Mouse (Mus musculus) macrophage (primary cell): ENCODE measurements around the gene Saa3. TPM values are rescaled to one million over a fixed set of nuclear protein-coding genes. Genes with fewer than 3 reads are reported as not detected.
A peak's percentile ranks its signal among the peaks of the same experiment; 100 is the strongest.
"Not testable (repeated sequence)": the region's sequence is repeated elsewhere in the genome, so short reads cannot be mapped to it uniquely, and the experiment has no call there.

Source experiments
- H3K27ac ChIP-seq: fragments of 350-480 bp; formaldehyde crosslinking; 2 replicates; pipeline ENCODE4 v1.9.0; 2021
- H3K36me3 ChIP-seq: fragments of 350-480 bp; formaldehyde crosslinking; 2 replicates; pipeline ENCODE4 v1.9.0; 2021; ENCODE audit errors: inconsistent target
- H3K4me3 ChIP-seq: fragments of 350-480 bp; formaldehyde crosslinking; 2 replicates; pipeline ENCODE4 v1.9.0; 2021; ENCODE audit errors: inconsistent target
- H3K79me2 ChIP-seq: fragments of 350-480 bp; formaldehyde crosslinking; 2 replicates; pipeline ENCODE4 v1.9.0; 2021; ENCODE audit errors: inconsistent target
- WGBS: methylation state at CpG from one replicate; pipeline ENCODE4 v1.1.7; 2026; ENCODE audit warnings: inconsistent platforms; ENCODE audit not compliant: missing documents; 5-methylcytosine and 5-hydroxymethylcytosine counted together
- polyA plus RNA-seq: library from polyadenylated mRNA; stranded (reverse); fragments of 250-400 nt; gene quantifications from 3 replicates; pipeline ENCODE4 v1.2.4, GENCODE M21; 2018; ENCODE audit warnings: inconsistent platforms
- total RNA-seq, 78 experiments: library from RNA; depleted of rRNA; stranded (reverse); fragments of 250-400 nt; gene quantifications; 1 replicate in 9 of 78; 2 replicates in 24 of 78; 3 replicates in 43 of 78; 4 replicates in 2 of 78; pipeline ENCODE4 v1.2.4; 2018; ENCODE audit warnings: inconsistent platforms in 56 of 78

The Saa3 gene
- total RNA-seq (2018; cell fraction: chromatin; rRNA removed) = 1,000 to 10,000 TPM in 5 of 26 experiments, 100 to 1,000 TPM in 8, 10 to 100 TPM in 5, 1 to 10 TPM in 8; 2.3 to 1,961 (median 149) TPM
- total RNA-seq (2018; cell fraction: cytosol; rRNA removed) = over 10,000 TPM in 8 of 26 experiments, 1,000 to 10,000 TPM in 5, 100 to 1,000 TPM in 3, 10 to 100 TPM in 9, 1 to 10 TPM in 1; 9.7 to 24,621 (median 2,666) TPM
- over 10,000 TPM in 1 of 26 experiments, 1,000 to 10,000 TPM in 12, 100 to 1,000 TPM in 5, 10 to 100 TPM in 8; 12.9 to 11,057 (median 1,485) TPM for total RNA-seq (2018; cell fraction: nucleus; rRNA removed)
- 50.5 to 83.6 TPM (median 73.1 TPM) in 3 replicates for polyA plus RNA-seq

DNA sequence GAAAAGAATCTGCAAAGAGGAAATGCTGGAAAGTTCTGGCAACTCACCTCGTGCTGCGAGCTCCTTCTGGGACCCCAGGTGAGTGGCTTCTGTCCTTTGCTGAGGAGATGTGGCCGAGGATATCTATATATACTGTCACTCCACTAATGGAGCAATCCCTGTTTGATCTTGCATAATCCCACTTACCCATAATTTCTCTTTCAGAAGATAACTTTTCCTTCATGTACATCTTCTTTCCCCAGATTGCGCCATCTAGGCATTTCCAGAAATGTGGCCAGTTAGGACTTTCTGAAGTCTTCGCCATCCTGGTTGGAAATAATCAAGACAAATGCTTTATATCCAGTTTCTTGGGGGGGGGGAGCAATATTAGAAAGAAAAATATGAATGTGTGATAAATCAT, at the start of gene Saa3:
Saa3 (minus strand) TSS at position 101 of the 400 bp plus-strand sequence.
- Histone ChIP-seq H3K4me3 (no peak within 1 kb of the TSS), H3K36me3 (no peaks in the 10 kb centered on the region), H3K27ac (no peak within 1 kb of the TSS), H3K79me2 (no peaks in the 10 kb centered on the region)
- WGBS = 72% methylated on average over 4 of the region's 5 CpGs

GRCm38 (mm10) chr7:46764672-46765071, 49.2 kb upstream of the Saa3 start:
- WGBS = 95% methylated on average over 8 of the region's 8 CpGs
- no peak overlapping the region for H3K4me3 ChIP-seq
- H3K79me2 ChIP-seq = no peaks in the 10 kb centered on the region
- H3K36me3 ChIP-seq = peaks cover 88% of the 10 kb centered on the region
- H3K27ac ChIP-seq = no peak overlapping the region

DNA sequence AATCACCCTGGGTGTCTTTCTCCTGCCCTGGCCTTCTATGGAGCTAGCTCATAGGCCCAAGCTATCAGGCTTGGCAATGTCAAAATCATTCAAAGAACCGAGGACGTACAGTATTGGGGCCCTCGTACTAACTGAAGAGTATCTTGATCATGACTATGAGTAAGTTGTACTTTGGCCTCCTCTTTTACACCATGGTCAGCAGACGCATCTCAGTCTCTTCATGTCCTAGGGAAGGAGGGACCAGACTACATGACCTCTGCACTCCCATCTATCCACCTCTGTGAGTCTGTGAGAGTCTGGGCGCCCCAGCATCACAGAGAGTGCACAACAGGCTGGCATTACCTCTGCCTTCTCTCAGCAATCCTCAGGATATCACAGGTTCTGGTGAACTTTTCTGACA, 47.1 kb upstream of the Saa3 start:
- H3K79me2 ChIP-seq = no peaks in the 10 kb centered on the region
- H3K36me3 ChIP-seq = peaks cover 72% of the 10 kb centered on the region
- no peak overlapping the region for H3K27ac ChIP-seq
- WGBS = 91% methylated on average over 5 of the region's 5 CpGs
- no peak overlapping the region for H3K4me3 ChIP-seq

DNA sequence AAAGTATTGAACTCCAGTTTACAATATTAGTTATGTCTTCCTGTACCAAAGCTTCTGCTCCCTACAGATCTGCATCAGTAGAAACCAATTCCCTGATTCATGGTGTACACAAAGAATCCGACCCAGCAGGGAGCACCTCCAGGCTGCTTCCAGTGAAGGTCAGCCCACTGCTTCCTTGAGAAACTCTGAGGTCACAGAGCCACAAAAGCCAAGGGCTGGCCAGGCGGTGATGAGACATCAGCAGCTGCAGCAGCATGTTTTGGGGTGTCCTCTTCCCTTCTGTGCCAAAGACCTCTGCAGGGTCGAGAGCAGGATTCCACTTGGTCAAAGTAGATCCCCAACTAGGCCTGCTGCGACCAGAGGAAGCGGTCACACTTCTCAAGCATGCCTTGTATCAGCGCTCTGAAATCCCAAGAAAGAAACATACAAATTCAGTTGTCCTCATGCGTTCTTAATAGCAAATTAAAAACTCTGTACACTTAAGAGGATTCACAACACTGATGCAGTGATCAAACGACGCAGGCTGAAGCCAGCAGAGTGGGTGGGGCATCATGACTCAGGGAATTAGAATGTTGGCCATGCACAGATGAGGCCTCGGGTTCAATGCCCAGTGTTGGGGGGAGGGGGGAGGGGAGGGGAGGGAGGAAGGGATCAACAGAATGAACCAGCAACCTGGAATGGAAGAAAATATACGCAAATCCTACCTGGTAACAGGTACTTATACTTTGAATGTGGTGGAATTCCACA, 45.7 kb upstream of the Saa3 start:
- no peaks in the 10 kb centered on the region for H3K79me2 ChIP-seq
- 92% methylated on average over 11 of the region's 11 CpGs for WGBS
- H3K36me3 ChIP-seq = peaks cover 59% of the 10 kb centered on the region
- no peak overlapping the region for H3K27ac ChIP-seq
- no peak overlapping the region for H3K4me3 ChIP-seq

GRCm38 (mm10) chr7:46751490-46751889, 36.0 kb upstream of the Saa3 start, which contains the start of gene Saa2:
TSS of gene Saa2 (plus strand) at chr7:46751790.
- H3K79me2 ChIP-seq = no peaks in the 10 kb centered on the region
- no peak within 1 kb of the TSS for H3K4me3 ChIP-seq
- H3K27ac ChIP-seq = no peak within 1 kb of the TSS
- no peaks in the 10 kb centered on the region for H3K36me3 ChIP-seq
- WGBS = 77% methylated on average over 2 of the region's 3 CpGs

- H3K4me3 ChIP-seq = no peak overlapping the region
- WGBS = 89% methylated on average over 3 of the region's 3 CpGs
- no peaks in the 10 kb centered on the region for H3K36me3 ChIP-seq
- no peak overlapping the region for H3K27ac ChIP-seq
- H3K79me2 ChIP-seq = no peaks in the 10 kb centered on the region
Observed at GRCm38 (mm10) chr7:46748459-46748858, 33.0 kb upstream of the Saa3 start.

- H3K79me2 ChIP-seq = no peaks in the 10 kb centered on the region
- H3K4me3 ChIP-seq = no peak overlapping the region
- WGBS = 93% methylated on average over 7 of the region's 7 CpGs
- H3K27ac ChIP-seq = no peak overlapping the region
- H3K36me3 ChIP-seq = no peaks in the 10 kb centered on the region
Observed at GRCm38 (mm10) chr7:46746381-46746780, 30.9 kb upstream of the Saa3 start.

GRCm38 (mm10) chr7:46745816-46746215, 30.3 kb upstream of the Saa3 start:
- Histone ChIP-seq H3K36me3 (no peaks in the 10 kb centered on the region), H3K27ac (no peak overlapping the region), H3K4me3 (no peak overlapping the region), H3K79me2 (no peaks in the 10 kb centered on the region)
- WGBS = 11% methylated on average over 3 of the region's 3 CpGs

GRCm38 (mm10) chr7:46742880-46743279, 27.4 kb upstream of the Saa3 start, which contains the start of gene Saa1:
TSS of gene Saa1 (minus strand) at chr7:46742980.
- WGBS = 92% methylated on average over 2 of the region's 3 CpGs

GRCm38 (mm10) chr7:46740041-46740440, 24.5 kb upstream of the Saa3 start:
- H3K4me3 ChIP-seq, H3K27ac ChIP-seq, H3K79me2 ChIP-seq, H3K36me3 ChIP-seq: not testable (repeated sequence)
- WGBS = 87% methylated on average over 4 of the region's 5 CpGs

More at GRCm38 (mm10) chr7:46742880-46743279, 27.4 kb upstream of the Saa3 start, which contains the start of gene Saa1:
- not testable (repeated sequence) for H3K36me3 ChIP-seq, H3K4me3 ChIP-seq, H3K79me2 ChIP-seq, H3K27ac ChIP-seq

DNA sequence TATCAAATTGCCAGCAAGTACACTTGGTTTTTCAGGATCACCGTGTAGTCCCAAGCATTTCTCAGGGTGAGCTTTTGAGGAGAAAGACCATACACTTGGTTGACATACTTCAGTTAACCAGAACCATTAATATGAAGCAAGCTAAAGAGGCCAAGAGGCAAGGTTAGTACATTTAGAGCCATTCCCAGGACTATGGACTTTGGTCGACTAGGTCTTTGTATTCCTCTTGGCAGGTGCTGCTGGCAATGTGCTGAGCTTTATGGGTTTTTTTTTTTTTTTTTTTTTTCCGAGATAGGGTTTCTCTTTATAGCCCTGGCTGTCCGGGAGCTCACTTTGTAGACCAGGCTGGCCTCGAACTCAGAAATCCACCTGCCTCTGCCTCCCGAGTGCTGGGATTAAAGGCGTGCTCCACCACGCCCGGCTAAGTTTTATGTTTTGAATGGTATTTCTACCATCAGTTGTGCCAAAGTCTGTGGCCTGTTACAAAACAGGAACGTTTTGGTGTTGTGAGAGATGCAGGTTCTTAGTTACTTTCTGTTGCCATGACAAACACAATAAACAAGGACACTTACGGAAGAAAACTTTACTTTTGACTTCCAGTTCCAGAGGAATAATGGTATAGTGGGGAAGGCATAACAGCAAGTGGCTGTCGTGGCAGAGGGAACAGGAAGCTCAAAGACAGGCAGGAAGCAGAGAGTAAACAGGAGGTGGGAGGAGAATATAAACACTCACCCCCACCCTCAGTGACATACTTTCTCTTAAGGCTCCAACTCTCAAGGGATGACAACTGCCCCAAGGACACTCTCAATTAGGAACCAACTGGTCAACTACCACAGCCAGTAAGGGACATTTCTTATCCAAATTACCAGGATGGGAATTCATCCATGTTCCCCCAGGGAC, 23.3 kb upstream of the Saa3 start:
- no peak overlapping the region for H3K4me3 ChIP-seq
- WGBS = 77% methylated on average over 9 of the region's 12 CpGs
- no peaks in the 10 kb centered on the region for H3K36me3 ChIP-seq
- no peaks in the 10 kb centered on the region for H3K79me2 ChIP-seq
- H3K27ac ChIP-seq = no peak overlapping the region

DNA sequence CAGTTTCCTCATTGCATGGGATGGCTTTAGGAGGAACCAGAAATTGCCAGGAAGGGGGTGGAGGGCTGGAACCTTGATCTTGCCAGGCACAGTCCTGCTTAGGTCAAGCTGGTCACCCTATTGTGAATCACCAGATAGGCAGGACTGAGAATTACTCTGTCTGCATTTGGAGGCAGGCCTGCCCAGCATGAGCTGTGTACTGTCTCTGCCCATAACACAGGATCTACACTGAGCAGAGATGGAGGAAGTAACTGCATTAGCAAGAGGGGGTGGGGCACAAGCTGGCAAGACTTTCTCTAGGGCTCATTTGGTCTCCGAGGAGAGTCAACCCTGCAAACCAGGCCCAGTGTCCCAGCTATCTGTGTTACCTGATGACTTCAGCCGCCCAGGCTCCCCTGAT, 19.5 kb upstream of the Saa3 start:
- Histone ChIP-seq H3K79me2 (no peaks in the 10 kb centered on the region), H3K27ac (peak overlapping the region; percentile 49), H3K36me3 (no peaks in the 10 kb centered on the region), H3K4me3 (no peak overlapping the region)
- 46% methylated on average over 2 of the region's 2 CpGs for WGBS

- Histone ChIP-seq H3K27ac (no peak within 1 kb of the TSS), H3K4me3 (no peak within 1 kb of the TSS), H3K79me2 (no peaks in the 10 kb centered on the region), H3K36me3 (no peaks in the 10 kb centered on the region)
- 87% methylated on average over 4 of the region's 4 CpGs for WGBS
Observed at GRCm38 (mm10) chr7:46732458-46732857, 17.0 kb upstream of the Saa3 start, which contains the start of gene Saa4. TSS of gene Saa4 (minus strand) at chr7:46732603.

- Histone ChIP-seq H3K36me3 (no peaks in the 10 kb centered on the region), H3K79me2 (no peaks in the 10 kb centered on the region), H3K4me3 (no peak overlapping the region), H3K27ac (no peak overlapping the region)
- 92% methylated on average over 1 of the region's 1 CpGs for WGBS
Observed at GRCm38 (mm10) chr7:46727584-46727983, 12.1 kb upstream of the Saa3 start.
